Mouse (Mus musculus): ENCODE measurements around the gene Tmem130. TPM values are rescaled to one million over a fixed set of nuclear protein-coding genes. Genes with fewer than 3 reads are reported as not detected.

The Tmem130 gene
- polyA plus RNA-seq (2014; fragmentation: Nextera tagmentation; extraction: Ambion mirVana), result 18.4 and 19.6 TPM in 2 replicates

- DNase-seq (ENCODE audit: low spot score) (peak; percentile 68), ATAC-seq (ENCODE audit: insufficient read depth, low FRiP score, low TSS enrichment) (peak; percentile 68; the same call in 1 of the 2 replicates)
- 1% methylated on average over 38 of the region's 38 CpGs for WGBS
- peaks cover 13% of the 10 kb centered on the region; the same call in 1 of the 2 replicates for H3K27me3 ChIP-seq (ENCODE audit: control insufficient read depth, insufficient read depth, low read length)
- peak within 1 kb of the TSS; percentile 43 for H3K9ac ChIP-seq (ENCODE audit: low read length)
- no peaks in the 10 kb centered on the region for H3K36me3 ChIP-seq (ENCODE audit: control insufficient read depth, insufficient read depth, low read length)
- H3K9me3 ChIP-seq (ENCODE audit: control insufficient read depth, low read length), result no peaks in the 10 kb centered on the region
- H3K4me3 ChIP-seq (ENCODE audit: low read depth, low read length), result peak within 1 kb of the TSS; percentile 32
- H3K27ac ChIP-seq (ENCODE audit: low read depth, low read length), result no peak within 1 kb of the TSS
- peak within 1 kb of the TSS; percentile 55 for H3K4me2 ChIP-seq (ENCODE audit: low read depth)
- H3K4me1 ChIP-seq (ENCODE audit: control insufficient read depth, insufficient read depth, low read length), result no peaks in the 10 kb centered on the region
Measured at GRCm38 (mm10) chr5:144761161-144761868, at the start of gene Tmem130. TSS of gene Tmem130 (minus strand) at chr5:144761818.

GRCm38 (mm10) chr5:144806931-144807330, 45.3 kb upstream of the Tmem130 start:
- Histone ChIP-seq H3K4me3 (ENCODE audit: low read depth, low read length) (no peak overlapping the region), H3K4me2 (ENCODE audit: low read depth) (no peak overlapping the region), H3K4me1 (ENCODE audit: control insufficient read depth, insufficient read depth, low read length) (no peaks in the 10 kb centered on the region), H3K36me3 (ENCODE audit: control insufficient read depth, insufficient read depth, low read length) (peaks cover 54% of the 10 kb centered on the region), H3K9ac (ENCODE audit: low read length) (no peak overlapping the region), H3K9me3 (ENCODE audit: control insufficient read depth, low read length) (no peaks in the 10 kb centered on the region), H3K27ac (ENCODE audit: low read depth, low read length) (no peak overlapping the region), H3K27me3 (ENCODE audit: control insufficient read depth, insufficient read depth, low read length) (no peaks in the 10 kb centered on the region)
- 95% methylated on average over 10 of the region's 10 CpGs for WGBS
- no peak for DNase-seq (ENCODE audit: low spot score)
- no peak for ATAC-seq (ENCODE audit: insufficient read depth, low FRiP score, low TSS enrichment)

- Histone ChIP-seq H3K4me3 (ENCODE audit: low read depth, low read length) (no peak overlapping the region), H3K4me1 (ENCODE audit: control insufficient read depth, insufficient read depth, low read length) (no peaks in the 10 kb centered on the region), H3K36me3 (ENCODE audit: control insufficient read depth, insufficient read depth, low read length) (peaks cover 48% of the 10 kb centered on the region), H3K9me3 (ENCODE audit: control insufficient read depth, low read length) (no peaks in the 10 kb centered on the region), H3K4me2 (ENCODE audit: low read depth) (no peak overlapping the region), H3K27ac (ENCODE audit: low read depth, low read length) (no peak overlapping the region), H3K9ac (ENCODE audit: low read length) (no peak overlapping the region), H3K27me3 (ENCODE audit: control insufficient read depth, insufficient read depth, low read length) (no peaks in the 10 kb centered on the region)
- 92% methylated on average over 7 of the region's 7 CpGs for WGBS
- ATAC-seq (ENCODE audit: insufficient read depth, low FRiP score, low TSS enrichment) (no peak), DNase-seq (ENCODE audit: low spot score) (no peak)
Measured at GRCm38 (mm10) chr5:144804181-144804580, 42.6 kb upstream of the Tmem130 start.

- DNase-seq (ENCODE audit: low spot score), result no peak
- 95% methylated on average over 8 of the region's 8 CpGs for WGBS
- no peak overlapping the region for H3K9ac ChIP-seq (ENCODE audit: low read length)
Measured at GRCm38 (mm10) chr5:144803066-144803465, 41.4 kb upstream of the Tmem130 start.

GRCm38 (mm10) chr5:144797116-144797515, 35.5 kb upstream of the Tmem130 start:
- Histone ChIP-seq H3K4me1 (ENCODE audit: control insufficient read depth, insufficient read depth, low read length) (no peaks in the 10 kb centered on the region), H3K9ac (ENCODE audit: low read length) (no peak overlapping the region), H3K4me2 (ENCODE audit: low read depth) (no peak overlapping the region), H3K9me3 (ENCODE audit: control insufficient read depth, low read length) (no peaks in the 10 kb centered on the region), H3K27ac (ENCODE audit: low read depth, low read length) (no peak overlapping the region), H3K27me3 (ENCODE audit: control insufficient read depth, insufficient read depth, low read length) (no peaks in the 10 kb centered on the region), H3K4me3 (ENCODE audit: low read depth, low read length) (no peak overlapping the region), H3K36me3 (ENCODE audit: control insufficient read depth, insufficient read depth, low read length) (peaks cover 49% of the 10 kb centered on the region)
- WGBS, result 96% methylated on average over 7 of the region's 7 CpGs
- no peak for DNase-seq (ENCODE audit: low spot score)
- no peak for ATAC-seq (ENCODE audit: insufficient read depth, low FRiP score, low TSS enrichment)

More at GRCm38 (mm10) chr5:144803066-144803465, 41.4 kb upstream of the Tmem130 start:
- H3K9me3 ChIP-seq (ENCODE audit: control insufficient read depth, low read length), result no peaks in the 10 kb centered on the region
- no peaks in the 10 kb centered on the region for H3K4me1 ChIP-seq (ENCODE audit: control insufficient read depth, insufficient read depth, low read length)
- H3K27ac ChIP-seq (ENCODE audit: low read depth, low read length), result no peak overlapping the region
- peaks cover 52% of the 10 kb centered on the region for H3K36me3 ChIP-seq (ENCODE audit: control insufficient read depth, insufficient read depth, low read length)
- H3K4me2 ChIP-seq (ENCODE audit: low read depth), result no peak overlapping the region
- H3K27me3 ChIP-seq (ENCODE audit: control insufficient read depth, insufficient read depth, low read length), result no peaks in the 10 kb centered on the region
- no peak overlapping the region for H3K4me3 ChIP-seq (ENCODE audit: low read depth, low read length)
- ATAC-seq (ENCODE audit: insufficient read depth, low FRiP score, low TSS enrichment), result no peak

GRCm38 (mm10) chr5:144794687-144795086, 33.1 kb upstream of the Tmem130 start:
- H3K9ac ChIP-seq (ENCODE audit: low read length), result no peak overlapping the region
- H3K36me3 ChIP-seq (ENCODE audit: control insufficient read depth, insufficient read depth, low read length), result peaks cover 56% of the 10 kb centered on the region
- 76% methylated on average over 6 of the region's 6 CpGs for WGBS
- H3K4me3 ChIP-seq (ENCODE audit: low read depth, low read length), result no peak overlapping the region
- peak; percentile 39 for DNase-seq (ENCODE audit: low spot score)
- no peaks in the 10 kb centered on the region for H3K9me3 ChIP-seq (ENCODE audit: control insufficient read depth, low read length)
- no peaks in the 10 kb centered on the region for H3K4me1 ChIP-seq (ENCODE audit: control insufficient read depth, insufficient read depth, low read length)
- no peak overlapping the region for H3K27ac ChIP-seq (ENCODE audit: low read depth, low read length)
- ATAC-seq (ENCODE audit: insufficient read depth, low FRiP score, low TSS enrichment), result no peak
- no peak overlapping the region for H3K4me2 ChIP-seq (ENCODE audit: low read depth)
- no peaks in the 10 kb centered on the region for H3K27me3 ChIP-seq (ENCODE audit: control insufficient read depth, insufficient read depth, low read length)

- Histone ChIP-seq H3K27ac (ENCODE audit: low read depth, low read length) (no peak overlapping the region), H3K4me3 (ENCODE audit: low read depth, low read length) (no peak overlapping the region), H3K36me3 (ENCODE audit: control insufficient read depth, insufficient read depth, low read length) (peaks cover 63% of the 10 kb centered on the region), H3K27me3 (ENCODE audit: control insufficient read depth, insufficient read depth, low read length) (no peaks in the 10 kb centered on the region), H3K4me1 (ENCODE audit: control insufficient read depth, insufficient read depth, low read length) (no peaks in the 10 kb centered on the region), H3K4me2 (ENCODE audit: low read depth) (no peak overlapping the region), H3K9me3 (ENCODE audit: control insufficient read depth, low read length) (no peaks in the 10 kb centered on the region), H3K9ac (ENCODE audit: low read length) (no peak overlapping the region)
- DNase-seq (ENCODE audit: low spot score) (no peak), ATAC-seq (ENCODE audit: insufficient read depth, low FRiP score, low TSS enrichment) (no peak)
- 88% methylated on average over 5 of the region's 5 CpGs for WGBS
Measured at GRCm38 (mm10) chr5:144793374-144793773, 31.8 kb upstream of the Tmem130 start.

- H3K4me1 ChIP-seq (ENCODE audit: control insufficient read depth, insufficient read depth, low read length), result no peaks in the 10 kb centered on the region
- H3K36me3 ChIP-seq (ENCODE audit: control insufficient read depth, insufficient read depth, low read length), result peaks cover 57% of the 10 kb centered on the region
- H3K9me3 ChIP-seq (ENCODE audit: control insufficient read depth, low read length), result no peaks in the 10 kb centered on the region
- H3K4me3 ChIP-seq (ENCODE audit: low read depth, low read length), result no peak overlapping the region
- H3K27ac ChIP-seq (ENCODE audit: low read depth, low read length), result no peak overlapping the region
- ATAC-seq (ENCODE audit: insufficient read depth, low FRiP score, low TSS enrichment) (no peak), DNase-seq (ENCODE audit: low spot score) (no peak)
- no peak overlapping the region for H3K4me2 ChIP-seq (ENCODE audit: low read depth)
- no peaks in the 10 kb centered on the region for H3K27me3 ChIP-seq (ENCODE audit: control insufficient read depth, insufficient read depth, low read length)
- H3K9ac ChIP-seq (ENCODE audit: low read length), result no peak overlapping the region
- WGBS, result 96% methylated on average over 18 of the region's 18 CpGs
Measured at GRCm38 (mm10) chr5:144786464-144786863, 24.8 kb upstream of the Tmem130 start.

GRCm38 (mm10) chr5:144780654-144781053, 19.0 kb upstream of the Tmem130 start:
- no peak for ATAC-seq (ENCODE audit: insufficient read depth, low FRiP score, low TSS enrichment)
- Histone ChIP-seq H3K9me3 (ENCODE audit: control insufficient read depth, low read length) (no peaks in the 10 kb centered on the region), H3K27me3 (ENCODE audit: control insufficient read depth, insufficient read depth, low read length) (no peaks in the 10 kb centered on the region), H3K4me3 (ENCODE audit: low read depth, low read length) (no peak overlapping the region), H3K4me2 (ENCODE audit: low read depth) (no peak overlapping the region), H3K36me3 (ENCODE audit: control insufficient read depth, insufficient read depth, low read length) (peaks cover 34% of the 10 kb centered on the region), H3K9ac (ENCODE audit: low read length) (no peak overlapping the region), H3K4me1 (ENCODE audit: control insufficient read depth, insufficient read depth, low read length) (no peaks in the 10 kb centered on the region), H3K27ac (ENCODE audit: low read depth, low read length) (no peak overlapping the region)
- 84% methylated on average over 8 of the region's 8 CpGs for WGBS
- no peak for DNase-seq (ENCODE audit: low spot score)
